Mouse (Mus musculus): ENCODE measurements around the gene Olfr765.

DNA sequence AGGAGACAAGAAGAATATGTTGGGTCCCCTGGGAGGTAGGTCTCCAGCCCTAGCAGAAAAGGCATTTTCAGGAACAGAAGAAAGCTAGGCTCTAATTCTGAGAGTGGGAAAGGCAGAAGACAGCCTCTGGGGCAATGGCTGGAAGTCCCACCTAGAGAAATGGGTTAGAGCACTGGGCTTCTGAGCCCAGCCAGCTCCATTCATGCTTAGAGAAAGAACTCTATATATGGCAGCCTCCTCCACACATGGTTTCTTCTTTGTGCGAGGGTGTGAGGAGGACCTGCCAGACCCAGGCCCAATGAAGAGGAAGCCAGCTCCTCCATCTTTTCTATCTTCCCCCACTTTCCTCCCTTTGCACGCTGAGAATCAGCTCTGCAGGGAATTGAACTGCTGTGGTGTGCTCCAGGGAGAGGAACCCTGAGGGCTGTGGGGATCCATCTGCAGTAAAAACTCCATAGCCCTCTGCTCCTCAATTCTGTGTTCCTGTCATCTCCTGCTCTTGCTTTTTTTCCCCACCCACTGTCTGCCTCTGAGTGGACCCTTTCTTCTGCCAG is 39.4 kb downstream of the Olfr765 start, which contains the start of gene Olfr763:
- no peak for TF ChIP-seq CTCF (IDR thresholded peaks at IDR 0.05; ENCODE audit: low read depth)
- TF ChIP-seq EP300 (optimal IDR thresholded peaks at IDR 0.05), result no peak
